In genomic region chr7:43921941-43922340, GRCm38 (mm10) we compare ENCODE assay signal across 47 mouse cellular contexts. TPM values are rescaled to one million over a fixed set of nuclear protein-coding genes. Genes with fewer than 3 reads are reported as not detected.
"Had no signal": no experiment of that assay in that cellular context is flagged by ENCODE, and none has a peak within 500 bp of the region (broad histone marks: within the 10 kb centered on the region; RNA-seq: fewer than 3 reads in every experiment).

No protein-coding gene starts in this region.

- H3K36me3 ChIP-seq: limb, embryonic 10.5 days; limb, embryonic 12.5 days; limb, embryonic 13.5 days; limb, embryonic 15.5 days; liver, embryonic 12.5 days; liver, embryonic 13.5 days; liver, embryonic 15.5 days; lung, embryonic 15.5 days; midbrain, embryonic 10.5 days; midbrain, embryonic 12.5 days; midbrain, embryonic 13.5 days; midbrain, embryonic 15.5 days; neural tube, embryonic 12.5 days had no signal

- H3K4me3 ChIP-seq: limb, embryonic 10.5 days; limb, embryonic 12.5 days; limb, embryonic 13.5 days; limb, embryonic 15.5 days; liver, embryonic 12.5 days; liver, embryonic 13.5 days; liver, embryonic 15.5 days; lung, embryonic 15.5 days; megakaryocyte, embryonic 14.5 days; midbrain, embryonic 10.5 days; midbrain, embryonic 12.5 days; midbrain, embryonic 13.5 days; midbrain, embryonic 15.5 days; myocyte; neural tube, embryonic 12.5 days had no signal

- DNase-seq: left cerebral cortex, postnatal 4 days; liver; liver, embryonic 13.5 days; liver, postnatal 0 days; lung, adult 18-20 months; lung, adult 2 months; lung, embryonic 14.5 days; lung, postnatal 10 days; lung, postnatal 14 days; lung, postnatal 36 days; lung, postnatal 4 days; midbrain, embryonic 14.5 days had no signal

- H3K27ac ChIP-seq: limb, embryonic 10.5 days; limb, embryonic 12.5 days; limb, embryonic 13.5 days; limb, embryonic 15.5 days; liver, embryonic 12.5 days; liver, embryonic 13.5 days; liver, embryonic 14.5 days; liver, embryonic 15.5 days; lung, embryonic 15.5 days; midbrain, embryonic 10.5 days; midbrain, embryonic 12.5 days; midbrain, embryonic 13.5 days; midbrain, embryonic 15.5 days; neural tube, embryonic 12.5 days had no signal

RNA-seq across cellular contexts. Expression of gene Klk15, which starts 11.6 kb away (rescaled TPM):
- total RNA-seq: left cerebral cortex, adult 8-10 months; left cerebral cortex, postnatal 10 days; left cerebral cortex, postnatal 14 days; left cerebral cortex, postnatal 25 days; left cerebral cortex, postnatal 36 days; left cerebral cortex, postnatal 4 days; liver, adult 2 months; megakaryocyte progenitor cell, adult 5-6 weeks; megakaryocyte, adult 5-6 weeks; megakaryocyte-erythroid progenitor cell, adult 5-6 weeks; midbrain, postnatal 0 days; monocyte, adult 5-6 weeks had no signal
- polyA plus RNA-seq: limb, embryonic 11.5 days; limb, embryonic 12.5 days; limb, embryonic 13.5 days; limb, embryonic 14.5 days; limb, embryonic 15.5 days; liver, adult 2 months; liver, embryonic 11.5 days; liver, embryonic 12.5 days; liver, embryonic 13.5 days; liver, embryonic 14.5 days; liver, embryonic 15.5 days; liver, embryonic 16.5 days; liver, postnatal 0 days; lung, adult 2 months; lung, embryonic 14.5 days; lung, embryonic 15.5 days; lung, embryonic 16.5 days; lung, postnatal 0 days; midbrain, embryonic 10.5 days; midbrain, embryonic 11.5 days; midbrain, embryonic 12.5 days; midbrain, embryonic 13.5 days; midbrain, embryonic 14.5 days; midbrain, embryonic 15.5 days; midbrain, embryonic 16.5 days; midbrain, postnatal 0 days; myocyte; neural tube, embryonic 11.5 days; neural tube, embryonic 12.5 days had no signal

RNA-seq across cellular contexts. Expression of gene Klk1b8, which starts 28.5 kb away (rescaled TPM):
- total RNA-seq: left cerebral cortex, adult 8-10 months; left cerebral cortex, postnatal 10 days; left cerebral cortex, postnatal 14 days; left cerebral cortex, postnatal 25 days; left cerebral cortex, postnatal 36 days; left cerebral cortex, postnatal 4 days; liver, adult 2 months; megakaryocyte progenitor cell, adult 5-6 weeks; megakaryocyte, adult 5-6 weeks; megakaryocyte-erythroid progenitor cell, adult 5-6 weeks; midbrain, postnatal 0 days; monocyte, adult 5-6 weeks had no signal
- polyA plus RNA-seq: limb, embryonic 10.5 days; limb, embryonic 11.5 days; limb, embryonic 12.5 days; limb, embryonic 13.5 days; limb, embryonic 14.5 days; limb, embryonic 15.5 days; liver, adult 2 months; liver, embryonic 11.5 days; liver, embryonic 12.5 days; liver, embryonic 13.5 days; liver, embryonic 14.5 days; liver, embryonic 15.5 days; liver, embryonic 16.5 days; liver, postnatal 0 days; lung, adult 2 months; lung, embryonic 14.5 days; lung, embryonic 15.5 days; lung, embryonic 16.5 days; lung, postnatal 0 days; midbrain, embryonic 10.5 days; midbrain, embryonic 11.5 days; midbrain, embryonic 12.5 days; midbrain, embryonic 13.5 days; midbrain, embryonic 14.5 days; midbrain, embryonic 15.5 days; midbrain, embryonic 16.5 days; midbrain, postnatal 0 days; myocyte; neural tube, embryonic 11.5 days; neural tube, embryonic 12.5 days had no signal

RNA-seq across cellular contexts. Expression of gene Klk4, which starts 41.0 kb away (rescaled TPM):
- total RNA-seq: left cerebral cortex, adult 8-10 months; left cerebral cortex, postnatal 10 days; left cerebral cortex, postnatal 14 days; left cerebral cortex, postnatal 25 days; left cerebral cortex, postnatal 36 days; left cerebral cortex, postnatal 4 days; liver, adult 2 months; megakaryocyte progenitor cell, adult 5-6 weeks; megakaryocyte, adult 5-6 weeks; megakaryocyte-erythroid progenitor cell, adult 5-6 weeks; monocyte, adult 5-6 weeks had no signal
- polyA plus RNA-seq: limb, embryonic 10.5 days; limb, embryonic 12.5 days; limb, embryonic 15.5 days; liver, adult 2 months; liver, embryonic 12.5 days; liver, embryonic 13.5 days; liver, embryonic 14.5 days; liver, embryonic 15.5 days; liver, embryonic 16.5 days; liver, postnatal 0 days; lung, adult 2 months; lung, embryonic 14.5 days; lung, embryonic 15.5 days; lung, embryonic 16.5 days; lung, postnatal 0 days; midbrain, embryonic 10.5 days; midbrain, embryonic 11.5 days; midbrain, embryonic 12.5 days; midbrain, embryonic 13.5 days; midbrain, embryonic 14.5 days; midbrain, postnatal 0 days; neural tube, embryonic 11.5 days had no signal

RNA-seq across cellular contexts. Expression of gene Klk1b1, which starts 44.6 kb away (rescaled TPM):
- total RNA-seq: left cerebral cortex, adult 8-10 months; left cerebral cortex, postnatal 10 days; left cerebral cortex, postnatal 14 days; left cerebral cortex, postnatal 25 days; left cerebral cortex, postnatal 36 days; left cerebral cortex, postnatal 4 days; liver, adult 2 months; megakaryocyte progenitor cell, adult 5-6 weeks; megakaryocyte, adult 5-6 weeks; megakaryocyte-erythroid progenitor cell, adult 5-6 weeks; midbrain, postnatal 0 days; monocyte, adult 5-6 weeks had no signal
- polyA plus RNA-seq: limb, embryonic 10.5 days; limb, embryonic 11.5 days; limb, embryonic 12.5 days; limb, embryonic 13.5 days; limb, embryonic 14.5 days; limb, embryonic 15.5 days; liver, adult 2 months; liver, embryonic 11.5 days; liver, embryonic 12.5 days; liver, embryonic 13.5 days; liver, embryonic 14.5 days; liver, embryonic 15.5 days; liver, embryonic 16.5 days; liver, postnatal 0 days; lung, adult 2 months; lung, embryonic 14.5 days; lung, embryonic 15.5 days; lung, embryonic 16.5 days; lung, postnatal 0 days; midbrain, embryonic 10.5 days; midbrain, embryonic 11.5 days; midbrain, embryonic 12.5 days; midbrain, embryonic 13.5 days; midbrain, embryonic 14.5 days; midbrain, embryonic 15.5 days; midbrain, embryonic 16.5 days; midbrain, postnatal 0 days; myocyte; neural tube, embryonic 11.5 days; neural tube, embryonic 12.5 days had no signal

RNA-seq across cellular contexts. Expression of gene Klk1b9, which starts 53.9 kb away (rescaled TPM):
- total RNA-seq: left cerebral cortex, adult 8-10 months; left cerebral cortex, postnatal 10 days; left cerebral cortex, postnatal 14 days; left cerebral cortex, postnatal 25 days; left cerebral cortex, postnatal 36 days; left cerebral cortex, postnatal 4 days; liver, adult 2 months; megakaryocyte progenitor cell, adult 5-6 weeks; megakaryocyte, adult 5-6 weeks; megakaryocyte-erythroid progenitor cell, adult 5-6 weeks; midbrain, postnatal 0 days; monocyte, adult 5-6 weeks had no signal
- polyA plus RNA-seq: limb, embryonic 10.5 days; limb, embryonic 11.5 days; limb, embryonic 12.5 days; limb, embryonic 13.5 days; limb, embryonic 14.5 days; limb, embryonic 15.5 days; liver, adult 2 months; liver, embryonic 11.5 days; liver, embryonic 12.5 days; liver, embryonic 13.5 days; liver, embryonic 14.5 days; liver, embryonic 15.5 days; liver, embryonic 16.5 days; liver, postnatal 0 days; lung, adult 2 months; lung, embryonic 14.5 days; lung, embryonic 15.5 days; lung, embryonic 16.5 days; lung, postnatal 0 days; midbrain, embryonic 10.5 days; midbrain, embryonic 11.5 days; midbrain, embryonic 12.5 days; midbrain, embryonic 13.5 days; midbrain, embryonic 14.5 days; midbrain, embryonic 15.5 days; midbrain, embryonic 16.5 days; midbrain, postnatal 0 days; myocyte; neural tube, embryonic 11.5 days; neural tube, embryonic 12.5 days had no signal
